Mouse (Mus musculus) limb, embryonic 14.5 days (tissue): Measurements from ENCODE around the gene Znrf1. TPM values are rescaled to one million over a fixed set of nuclear protein-coding genes. Genes with fewer than 3 reads are reported as not detected.
A peak's percentile ranks its signal among the peaks of the same experiment; 100 is the strongest.

Experiments used
- ATAC-seq: fragments of 200-750 bp; cut with Nextera tagmentation; 2 replicates; pipeline ENCODE4 v1.8.0; 2017; ENCODE audit warnings: low read depth, moderate number of reproducible peaks, moderate TSS enrichment; ENCODE audit not compliant: low FRiP score
- DNase-seq: peaks from one replicate; pipeline ENCODE4 v3.0.0-alpha.2; 2015; ENCODE audit warnings: low spot score
- H3K27ac ChIP-seq: fragments of 300-500 bp; sonication (generic); replicated peaks from 2 replicates; pipeline ENCODE4 v1.5.1; 2014; ENCODE audit warnings: low read depth, mild to moderate bottlenecking, low read length, moderate library complexity, mixed read lengths
- H3K27me3 ChIP-seq: fragments of 300-500 bp; sonication (generic); 2 replicates; pipeline ENCODE4 v1.6.1; 2014; ENCODE audit warnings: low read length, mixed read lengths; ENCODE audit not compliant: control insufficient read depth, insufficient read depth
- H3K36me3 ChIP-seq: fragments of 300-500 bp; sonication (generic); 2 replicates; pipeline ENCODE4 v1.6.1; 2014; ENCODE audit warnings: mild to moderate bottlenecking, low read length, moderate library complexity, mixed read lengths; ENCODE audit not compliant: control insufficient read depth, insufficient read depth
- H3K4me1 ChIP-seq: fragments of 300-500 bp; sonication (generic); 2 replicates; pipeline ENCODE4 v1.6.1; 2014; ENCODE audit warnings: antibody characterized with exemption, low read length, mixed read lengths; ENCODE audit not compliant: control insufficient read depth, insufficient read depth
- H3K4me2 ChIP-seq: fragments of 300-500 bp; sonication (generic); replicated peaks from 2 replicates; pipeline ENCODE4 v1.6.1; 2014; ENCODE audit warnings: low read depth, mild to moderate bottlenecking, low read length, moderate library complexity; ENCODE audit not compliant: severe bottlenecking
- H3K4me3 ChIP-seq: fragments of 300-500 bp; sonication (generic); replicated peaks from 2 replicates; pipeline ENCODE4 v1.5.1; 2014; ENCODE audit warnings: low read length
- H3K9ac ChIP-seq: fragments of 300-500 bp; sonication (generic); 2 replicates; pipeline ENCODE4 v1.6.1; 2014; ENCODE audit warnings: mild to moderate bottlenecking, low read depth, low read length, moderate library complexity; ENCODE audit not compliant: severe bottlenecking
- H3K9me3 ChIP-seq: fragments of 300-500 bp; sonication (generic); 2 replicates; pipeline ENCODE4 v1.6.1; 2016; ENCODE audit warnings: low read length; ENCODE audit not compliant: control insufficient read depth
- POLR2A ChIP-seq: fragments of 200-500 bp; IDR thresholded peaks from 2 replicates; pipeline ENCODE4 v1.8.0; 2012; ENCODE audit warnings: inconsistent platforms, mild to moderate bottlenecking, moderate library complexity, borderline replicate concordance; ENCODE audit not compliant: insufficient read depth, insufficient read length; ENCODE audit errors: extremely low read depth
- WGBS: fragments of 180-500 bp; shearing (Covaris S2); extraction: QIAGEN DNeasy Blood & Tissue Kit; methylation state at CpG from one replicate; pipeline ENCODE4 v1.1.7; 2014; 5-methylcytosine and 5-hydroxymethylcytosine counted together
- polyA plus RNA-seq, 2 experiments: library from polyadenylated mRNA; depleted of rRNA in 1 of 2; stranded (reverse) in 1 of 2; unstranded in 1 of 2; fragments of >200 nt; fragmentation: Nextera tagmentation in 1 of 2; extraction: Ambion mirVana in 1 of 2; gene quantifications; 2 replicates each; pipeline versions ENCODE4 v1.2.1 to v1.2.3; 2012 to 2014

Gene Znrf1
- polyA plus RNA-seq, 2 experiments = 42.4 to 133 TPM

DNA sequence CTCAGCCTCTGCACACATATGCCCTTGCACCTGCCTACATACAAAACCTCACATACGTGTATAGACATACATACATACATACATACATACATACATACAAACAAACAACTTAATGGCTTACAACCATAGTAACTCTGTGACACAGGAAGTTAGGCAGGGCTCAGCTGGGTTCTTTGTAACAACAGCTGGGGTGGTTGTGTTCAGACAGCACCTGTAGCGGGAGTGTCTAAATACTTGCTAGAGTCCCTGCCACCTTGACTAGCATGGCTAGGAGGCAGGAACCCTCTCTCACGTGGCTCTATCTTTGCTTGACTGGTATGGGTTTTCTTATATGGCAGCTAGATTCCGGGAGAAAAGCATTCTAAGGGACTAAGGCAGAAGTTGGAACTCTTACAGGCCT lies 27.8 kb downstream of the Znrf1 start:
- Histone ChIP-seq H3K27me3 (no peaks in the 10 kb centered on the region), H3K9me3 (no peaks in the 10 kb centered on the region), H3K4me1 (peaks cover 15% of the 10 kb centered on the region; the same call in 1 of the 2 replicates), H3K9ac (no peak overlapping the region), H3K4me3 (no peak overlapping the region), H3K27ac (no peak overlapping the region), H3K4me2 (no peak overlapping the region), H3K36me3 (no peaks in the 10 kb centered on the region)
- no peak for DNase-seq
- no peak for ATAC-seq
- no peak for TF ChIP-seq POLR2A
- WGBS = 89% methylated on average over 4 of the region's 4 CpGs

DNA sequence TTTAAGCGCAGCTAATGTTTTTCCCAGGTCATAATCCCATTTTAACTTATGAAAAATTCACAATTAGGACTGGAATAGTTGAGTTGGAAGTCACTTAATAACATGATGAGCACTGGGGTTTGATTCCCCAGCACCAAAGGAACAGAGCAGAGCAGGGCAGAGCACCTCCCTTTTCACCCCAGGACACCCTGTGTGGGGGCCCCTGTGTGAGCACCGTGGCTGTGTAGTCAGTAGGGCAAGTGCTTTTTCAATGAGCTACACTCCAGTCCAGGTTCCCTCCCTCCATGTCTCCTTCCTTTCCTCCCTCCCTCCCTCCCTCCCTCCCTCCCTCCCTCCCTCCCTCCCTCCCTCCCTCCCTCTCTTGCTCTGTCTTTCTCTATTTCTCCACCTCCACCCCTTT lies 28.2 kb downstream of the Znrf1 start:
- 96% methylated on average over 2 of the region's 2 CpGs for WGBS
- DNase-seq (no peak), ATAC-seq (no peak)
- Histone ChIP-seq H3K4me2 (no peak overlapping the region), H3K27ac (no peak overlapping the region), H3K4me1 (peaks cover 13% of the 10 kb centered on the region; the same call in 1 of the 2 replicates), H3K36me3 (no peaks in the 10 kb centered on the region), H3K9me3 (no peaks in the 10 kb centered on the region), H3K4me3 (no peak overlapping the region), H3K9ac (no peak overlapping the region), H3K27me3 (no peaks in the 10 kb centered on the region)
- no peak for TF ChIP-seq POLR2A

DNA sequence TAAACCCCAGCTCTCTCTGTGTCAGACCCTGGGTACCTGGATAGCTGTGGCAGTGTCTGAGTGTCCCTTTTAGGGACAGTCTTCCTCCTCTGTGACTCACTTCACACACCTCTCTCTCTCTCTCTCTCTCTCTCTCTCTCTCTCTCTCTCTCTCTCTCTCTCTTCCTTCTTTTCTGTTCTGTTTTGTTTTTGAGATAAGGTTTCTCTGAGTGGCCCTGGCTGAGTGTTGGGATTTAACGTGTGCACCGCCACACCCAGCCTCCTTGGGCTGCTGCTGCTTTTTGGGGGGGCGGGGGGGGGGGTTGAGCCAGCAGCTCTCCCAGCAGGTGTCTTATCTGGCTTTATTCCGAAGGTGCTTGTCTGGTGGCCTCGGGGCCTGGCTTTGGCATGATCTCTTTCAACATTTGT lies 29.9 kb downstream of the Znrf1 start:
- WGBS = 30% methylated on average over 5 of the region's 5 CpGs
- DNase-seq = no peak

DNA sequence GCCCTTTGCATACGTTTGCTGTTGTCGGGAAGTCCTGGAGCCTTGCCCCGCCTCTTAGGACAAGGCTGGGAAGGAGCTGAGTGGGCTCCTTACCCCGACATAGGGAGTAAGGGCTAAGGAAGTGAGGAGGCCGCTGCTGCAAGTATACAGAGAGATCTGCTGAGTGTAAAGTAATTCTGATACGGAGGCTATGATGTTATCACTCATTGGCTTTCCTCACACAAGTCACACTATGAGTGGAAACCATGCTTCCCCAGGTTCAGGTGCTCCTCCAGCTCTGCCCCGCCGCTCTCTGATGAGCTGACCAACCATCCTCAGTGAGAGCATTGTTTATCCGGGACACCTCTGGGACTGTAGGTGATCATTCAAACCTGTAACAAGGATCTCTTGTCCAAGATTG lies 30.4 kb downstream of the Znrf1 start:
- ATAC-seq (no peak), DNase-seq (no peak)
- Histone ChIP-seq H3K36me3 (no peaks in the 10 kb centered on the region), H3K4me3 (no peak overlapping the region), H3K27me3 (no peaks in the 10 kb centered on the region), H3K9me3 (no peaks in the 10 kb centered on the region), H3K4me2 (no peak overlapping the region), H3K27ac (no peak overlapping the region), H3K9ac (no peak overlapping the region), H3K4me1 (peaks cover 12% of the 10 kb centered on the region; the same call in 1 of the 2 replicates)
- no peak for TF ChIP-seq POLR2A
- WGBS = 69% methylated on average over 9 of the region's 9 CpGs

More for the DNA sequence above, 29.9 kb downstream of the Znrf1 start:
- no peak for TF ChIP-seq POLR2A
- H3K36me3 ChIP-seq = no peaks in the 10 kb centered on the region
- peaks cover 12% of the 10 kb centered on the region; the same call in 1 of the 2 replicates for H3K4me1 ChIP-seq
- H3K9me3 ChIP-seq = no peaks in the 10 kb centered on the region
- no peak overlapping the region for H3K27ac ChIP-seq
- no peak overlapping the region for H3K4me2 ChIP-seq
- no peak overlapping the region for H3K4me3 ChIP-seq
- no peak for ATAC-seq
- no peaks in the 10 kb centered on the region for H3K27me3 ChIP-seq
- no peak overlapping the region for H3K9ac ChIP-seq

DNA sequence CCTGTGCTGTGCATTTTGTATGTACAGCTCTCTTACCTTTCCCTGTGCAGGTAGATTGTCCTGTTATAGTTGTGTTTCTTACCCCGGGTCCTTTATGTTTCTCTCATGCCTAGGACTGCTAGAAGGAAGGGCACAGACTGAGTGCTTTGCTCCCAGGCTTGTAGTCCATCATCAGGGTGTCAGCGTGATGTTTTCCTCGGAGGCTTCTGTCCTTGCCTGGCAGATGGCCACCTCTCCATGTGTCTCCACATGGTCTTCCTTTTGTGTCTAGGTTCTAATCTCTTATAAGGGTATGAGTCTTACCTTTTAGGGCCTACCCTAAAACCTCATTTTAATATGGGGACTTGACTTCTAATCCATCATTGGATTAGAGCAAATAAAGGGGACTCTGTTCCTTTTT lies 31.7 kb downstream of the Znrf1 start:
- Histone ChIP-seq H3K27me3 (no peaks in the 10 kb centered on the region), H3K9me3 (no peaks in the 10 kb centered on the region), H3K27ac (no peak overlapping the region), H3K4me1 (peaks cover 20% of the 10 kb centered on the region; the same call in 1 of the 2 replicates), H3K9ac (no peak overlapping the region), H3K4me2 (no peak overlapping the region), H3K36me3 (no peaks in the 10 kb centered on the region), H3K4me3 (no peak overlapping the region)
- ATAC-seq (no peak), DNase-seq (no peak)
- no peak for TF ChIP-seq POLR2A
- WGBS = 55% methylated on average over 3 of the region's 3 CpGs

DNA sequence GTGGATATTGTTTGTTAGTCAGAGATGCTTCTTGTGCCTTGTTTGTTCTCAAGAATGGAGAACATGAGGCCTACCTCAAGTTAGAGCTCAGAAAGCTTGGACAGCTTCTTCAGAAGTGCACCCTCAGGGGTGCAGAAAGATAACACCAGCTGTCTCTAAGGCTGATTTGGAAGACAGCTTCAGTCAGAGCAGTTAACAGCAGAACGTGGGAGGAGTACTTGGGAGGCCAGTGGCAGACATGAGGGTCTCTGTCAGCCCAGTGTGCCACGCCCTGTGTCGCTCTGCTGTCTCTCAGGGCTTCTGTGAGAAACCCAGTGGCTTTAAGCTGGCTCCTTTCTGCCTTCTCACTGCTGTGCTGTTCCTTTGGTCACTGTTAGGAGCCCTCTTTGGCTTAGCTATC lies 32.1 kb downstream of the Znrf1 start:
- no peak overlapping the region for H3K4me2 ChIP-seq
- ATAC-seq = no peak
- no peak overlapping the region for H3K27ac ChIP-seq
- no peak overlapping the region for H3K4me3 ChIP-seq
- TF ChIP-seq POLR2A = no peak
- H3K4me1 ChIP-seq = peaks cover 20% of the 10 kb centered on the region; the same call in 1 of the 2 replicates
- H3K9ac ChIP-seq = 0 out of 2 replicates have a peak overlapping the region, but pooled peaks have one; percentile 16
- no peaks in the 10 kb centered on the region for H3K36me3 ChIP-seq
- H3K9me3 ChIP-seq = no peaks in the 10 kb centered on the region
- no peaks in the 10 kb centered on the region for H3K27me3 ChIP-seq
- DNase-seq = no peak
- WGBS = 41% methylated on average over 3 of the region's 3 CpGs
